Mouse (Mus musculus) spleen, adult 2 months (tissue): ENCODE results near the gene Brca1. TPM values are rescaled to one million over a fixed set of nuclear protein-coding genes. Genes with fewer than 3 reads are reported as not detected.
A peak's percentile ranks its signal among the peaks of the same experiment; 100 is the strongest.
"Not testable (repeated sequence)": the region's sequence is repeated elsewhere in the genome, so short reads cannot be mapped to it uniquely, and the experiment has no call there.

Experiments
- DNase-seq, 2 experiments: peaks; one replicate each; pipeline versions ENCODE4 v3.0.0 to v3.0.0-alpha.2; 2012 to 2021; ENCODE audit warnings: low spot score in 2 of 2, low read depth in 1 of 2
- H3K27ac ChIP-seq: fragments of 200-500 bp; 2 replicates; pipeline ENCODE4 v1.5.1; 2012; ENCODE audit warnings: low read length, inconsistent platforms; ENCODE audit not compliant: insufficient read depth
- H3K27me3 ChIP-seq: fragments of 200-500 bp; 2 replicates; pipeline ENCODE4 v1.6.1; 2012; ENCODE audit warnings: mild to moderate bottlenecking, moderate library complexity, low read length, inconsistent platforms; ENCODE audit not compliant: control insufficient read depth, insufficient read depth
- H3K36me3 ChIP-seq: fragments of 200-500 bp; 2 replicates; pipeline ENCODE4 v1.6.1; 2012; ENCODE audit warnings: mild to moderate bottlenecking, low read length, inconsistent platforms; ENCODE audit not compliant: control insufficient read depth, insufficient read depth
- H3K4me1 ChIP-seq: fragments of 200-500 bp; 2 replicates; pipeline ENCODE4 v1.6.1; 2011; ENCODE audit warnings: inconsistent platforms; ENCODE audit not compliant: control insufficient read depth, insufficient read depth, insufficient read length
- H3K4me3 ChIP-seq: fragments of 200-500 bp; 2 replicates; pipeline ENCODE4 v1.5.1; 2011; ENCODE audit warnings: mild to moderate bottlenecking, inconsistent platforms; ENCODE audit not compliant: insufficient read depth, insufficient read length; ENCODE audit errors: extremely low read depth
- CTCF ChIP-seq: fragments of 200-500 bp; IDR thresholded peaks from 2 replicates; pipeline ENCODE4 v1.5.1; 2011; ENCODE audit warnings: mild to moderate bottlenecking, inconsistent platforms; ENCODE audit not compliant: insufficient read depth, insufficient read length, insufficient replicate concordance; ENCODE audit errors: extremely low read depth
- POLR2A ChIP-seq: fragments of 200-500 bp; IDR thresholded peaks from 2 replicates; pipeline ENCODE4 v1.6.1; 2011; ENCODE audit warnings: low read depth, low read length, inconsistent platforms
- WGBS: fragments of 180-500 bp; shearing (Covaris S2); methylation state at CpG from one replicate; pipeline ENCODE4 v1.1.7; 2018; 5-methylcytosine and 5-hydroxymethylcytosine counted together
- polyA plus RNA-seq: library from polyadenylated mRNA; depleted of rRNA; stranded (reverse); fragments of >200 nt; gene quantifications from 2 replicates; pipeline ENCODE4 v1.2.3, GENCODE M21; 2012

Brca1 gene
- polyA plus RNA-seq, 1 experiment, result 1.5 TPM

- TF ChIP-seq CTCF (no peak), POLR2A (no peak)
- H3K27me3 ChIP-seq, result peaks cover 5% of the 10 kb centered on the region
- DNase-seq, result no peak
- no peaks in the 10 kb centered on the region for H3K36me3 ChIP-seq
- WGBS, result 83% methylated on average over 7 of the region's 7 CpGs
- no peak overlapping the region for H3K4me3 ChIP-seq
- H3K4me1 ChIP-seq, result peaks cover 4% of the 10 kb centered on the region; the same call in 1 of the 2 replicates
- H3K27ac ChIP-seq, result no peak overlapping the region
Measured at GRCm38 (mm10) chr11:101472336-101472735, 79.4 kb downstream of the Brca1 start.

GRCm38 (mm10) chr11:101471926-101472325 is 79.8 kb downstream of the Brca1 start:
- no peak for DNase-seq
- TF ChIP-seq POLR2A, result no peak
- no peak for TF ChIP-seq CTCF
- peaks cover 5% of the 10 kb centered on the region for H3K27me3 ChIP-seq
- no peaks in the 10 kb centered on the region for H3K36me3 ChIP-seq
- WGBS, result 72% methylated on average over 3 of the region's 3 CpGs
- H3K4me1 ChIP-seq, result peaks cover 6% of the 10 kb centered on the region; the same call in 1 of the 2 replicates
- H3K27ac ChIP-seq, result no peak overlapping the region
- no peak overlapping the region for H3K4me3 ChIP-seq

DNA sequence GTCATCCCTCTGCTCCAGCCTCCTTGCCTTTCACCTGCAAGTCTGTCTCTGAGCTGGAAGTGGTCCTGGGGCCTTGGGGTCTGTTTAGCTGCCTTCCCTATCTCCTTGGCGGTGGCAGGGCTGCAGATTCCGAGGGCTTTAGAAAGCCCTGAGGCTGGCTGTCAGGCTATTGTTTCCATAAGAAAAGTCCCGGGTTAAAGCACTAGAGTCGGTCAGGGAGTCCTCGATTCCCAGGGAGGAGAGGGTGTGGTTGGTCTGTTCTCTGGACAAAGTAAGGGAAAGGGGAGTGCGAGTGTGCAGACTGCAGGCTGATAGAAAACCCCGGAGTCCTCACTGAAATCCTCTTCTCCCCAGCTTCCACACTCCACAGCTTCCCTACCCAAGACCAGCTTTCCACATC is 81.5 kb downstream of the Brca1 start:
- WGBS, result 85% methylated on average over 7 of the region's 7 CpGs
- no peak for TF ChIP-seq CTCF
- TF ChIP-seq POLR2A, result no peak
- Histone ChIP-seq H3K27me3 (peaks cover 5% of the 10 kb centered on the region), H3K4me1 (peaks cover 6% of the 10 kb centered on the region), H3K4me3 (no peak overlapping the region), H3K36me3 (no peaks in the 10 kb centered on the region), H3K27ac (no peak overlapping the region)
- DNase-seq, result no peak

DNA sequence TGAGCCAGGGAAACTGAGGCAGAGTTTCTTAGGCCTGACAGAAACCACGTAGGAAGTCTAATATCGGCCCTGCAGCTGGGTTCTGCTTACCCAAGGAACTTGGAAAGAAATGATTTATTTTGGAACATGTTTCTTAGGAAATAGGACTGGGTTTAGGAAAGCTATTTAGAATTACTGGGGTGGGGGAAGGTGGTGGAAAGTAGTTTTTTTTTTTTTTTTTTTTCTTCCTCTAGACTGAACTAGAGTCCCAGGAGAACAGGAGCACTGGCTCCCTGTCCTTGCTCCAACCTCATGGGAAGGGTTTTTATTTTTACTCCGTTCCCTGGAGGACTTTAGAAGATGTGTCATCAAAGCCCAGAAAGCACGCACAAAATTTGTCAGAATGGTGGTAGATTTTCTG is 82.6 kb downstream of the Brca1 start:
- H3K36me3 ChIP-seq, result no peaks in the 10 kb centered on the region
- TF ChIP-seq POLR2A, result no peak
- TF ChIP-seq CTCF, result no peak
- 72% methylated on average over 4 of the region's 4 CpGs for WGBS

GRCm38 (mm10) chr11:101468731-101469130 is 83.0 kb downstream of the Brca1 start:
- Histone ChIP-seq H3K27ac (no peak overlapping the region), H3K36me3 (no peaks in the 10 kb centered on the region), H3K4me3 (peak overlapping the region; percentile 57; the same call in 1 of the 2 replicates), H3K27me3 (peaks cover 5% of the 10 kb centered on the region), H3K4me1 (peaks cover 12% of the 10 kb centered on the region)
- DNase-seq, result no peak
- 31% methylated on average over 13 of the region's 13 CpGs for WGBS
- no peak for TF ChIP-seq CTCF
- TF ChIP-seq POLR2A, result no peak

More for the DNA sequence above, 82.6 kb downstream of the Brca1 start:
- no peak for DNase-seq
- Histone ChIP-seq H3K27me3 (peaks cover 5% of the 10 kb centered on the region), H3K4me3 (no peak overlapping the region), H3K4me1 (peaks cover 12% of the 10 kb centered on the region), H3K27ac (no peak overlapping the region)

DNA sequence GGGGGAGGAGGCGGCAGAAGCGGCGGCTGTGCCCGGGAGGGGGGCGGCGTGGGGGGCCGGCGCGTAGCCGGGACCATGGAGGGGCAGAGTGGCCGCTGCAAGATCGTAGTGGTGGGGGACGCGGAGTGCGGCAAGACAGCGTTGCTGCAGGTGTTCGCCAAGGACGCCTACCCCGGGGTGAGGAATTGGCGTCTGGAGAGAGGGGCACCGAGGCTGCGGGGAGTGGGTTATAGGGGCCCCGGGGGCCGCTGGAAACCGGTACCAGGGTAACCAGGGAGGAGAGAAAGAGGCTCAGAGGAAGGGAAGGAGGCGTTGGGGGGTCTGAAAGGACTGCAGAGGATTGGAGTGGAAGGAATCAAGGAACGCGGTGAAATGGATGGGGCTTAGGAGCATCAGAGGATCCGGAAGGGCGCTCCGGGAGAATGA is 83.5 kb downstream of the Brca1 start:
- H3K4me1 ChIP-seq, result peaks cover 12% of the 10 kb centered on the region

GRCm38 (mm10) chr11:101467477-101468262 is 84.1 kb downstream of the Brca1 start:
- H3K4me1 ChIP-seq, result peaks cover 12% of the 10 kb centered on the region
- H3K27ac ChIP-seq, result no peak overlapping the region
- H3K36me3 ChIP-seq, result no peaks in the 10 kb centered on the region
- peaks cover 5% of the 10 kb centered on the region for H3K27me3 ChIP-seq
- H3K4me3 ChIP-seq, result peak overlapping the region; percentile 57
- peak in 1 of 2 experiments; percentile 42 for DNase-seq
- TF ChIP-seq CTCF, result no peak
- TF ChIP-seq POLR2A, result no peak
- WGBS, result 2% methylated on average over 54 of the region's 54 CpGs

More for the DNA sequence above, 83.5 kb downstream of the Brca1 start:
- H3K4me3 ChIP-seq, result peak overlapping the region; percentile 57; the same call in 1 of the 2 replicates
- H3K27me3 ChIP-seq, result peaks cover 5% of the 10 kb centered on the region
- 3% methylated on average over 28 of the region's 31 CpGs for WGBS
- no peak for TF ChIP-seq CTCF
- TF ChIP-seq POLR2A, result no peak
- no peak overlapping the region for H3K27ac ChIP-seq
- DNase-seq, result no peak
- H3K36me3 ChIP-seq, result no peaks in the 10 kb centered on the region

DNA sequence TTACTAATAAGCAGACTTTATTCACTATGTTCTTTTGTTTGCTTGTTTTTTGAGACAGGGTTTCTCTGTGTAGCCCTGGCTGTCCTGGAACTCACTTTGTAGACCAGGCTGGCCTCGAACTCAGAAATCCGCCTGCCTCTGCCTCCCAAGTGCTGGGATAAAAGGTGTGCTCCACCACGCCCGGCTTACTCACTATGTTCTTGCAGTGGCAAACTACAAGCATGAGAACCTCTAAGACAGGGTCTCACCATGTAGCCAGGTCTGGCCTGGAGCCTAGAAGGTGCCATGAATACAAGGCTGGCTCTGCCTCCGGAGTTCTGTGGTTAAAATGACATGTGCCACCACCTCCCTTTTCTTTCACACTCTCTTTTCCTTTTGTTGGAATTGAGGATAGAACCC is 85.2 kb downstream of the Brca1 start:
- H3K4me3 ChIP-seq, H3K27ac ChIP-seq, DNase-seq, H3K36me3 ChIP-seq, H3K27me3 ChIP-seq: not testable (repeated sequence)
- H3K4me1 ChIP-seq, result peaks cover 12% of the 10 kb centered on the region
- WGBS, result 59% methylated on average over 5 of the region's 5 CpGs
